Mouse (Mus musculus): Measurements from ENCODE around the gene Ceacam18.
"Not testable (repeated sequence)": the region's sequence is repeated elsewhere in the genome, so short reads cannot be mapped to it uniquely, and the experiment has no call there.

Ceacam18 gene

DNA sequence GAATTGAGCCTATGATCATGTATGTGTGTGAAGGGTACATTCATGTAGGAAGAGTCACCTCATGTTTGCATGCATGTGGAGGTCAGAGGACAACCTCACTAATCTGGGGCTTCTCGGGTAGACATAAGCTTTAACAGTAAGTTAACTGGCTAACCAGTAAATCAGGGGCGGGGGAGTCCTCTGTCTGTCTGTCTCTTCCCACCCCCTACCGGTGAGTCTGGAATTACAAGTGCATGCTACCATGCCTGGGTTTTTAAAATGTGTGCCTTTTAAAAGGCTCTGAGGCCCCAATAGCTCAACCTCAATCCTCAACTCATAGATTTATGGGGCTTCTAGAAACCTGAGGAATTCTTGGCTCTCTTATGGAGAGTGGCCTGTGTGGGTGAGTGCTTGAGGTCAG lies 34.1 kb downstream of the Ceacam18 start:
- no peak for DNase-seq (ENCODE audit: low spot score)

DNA sequence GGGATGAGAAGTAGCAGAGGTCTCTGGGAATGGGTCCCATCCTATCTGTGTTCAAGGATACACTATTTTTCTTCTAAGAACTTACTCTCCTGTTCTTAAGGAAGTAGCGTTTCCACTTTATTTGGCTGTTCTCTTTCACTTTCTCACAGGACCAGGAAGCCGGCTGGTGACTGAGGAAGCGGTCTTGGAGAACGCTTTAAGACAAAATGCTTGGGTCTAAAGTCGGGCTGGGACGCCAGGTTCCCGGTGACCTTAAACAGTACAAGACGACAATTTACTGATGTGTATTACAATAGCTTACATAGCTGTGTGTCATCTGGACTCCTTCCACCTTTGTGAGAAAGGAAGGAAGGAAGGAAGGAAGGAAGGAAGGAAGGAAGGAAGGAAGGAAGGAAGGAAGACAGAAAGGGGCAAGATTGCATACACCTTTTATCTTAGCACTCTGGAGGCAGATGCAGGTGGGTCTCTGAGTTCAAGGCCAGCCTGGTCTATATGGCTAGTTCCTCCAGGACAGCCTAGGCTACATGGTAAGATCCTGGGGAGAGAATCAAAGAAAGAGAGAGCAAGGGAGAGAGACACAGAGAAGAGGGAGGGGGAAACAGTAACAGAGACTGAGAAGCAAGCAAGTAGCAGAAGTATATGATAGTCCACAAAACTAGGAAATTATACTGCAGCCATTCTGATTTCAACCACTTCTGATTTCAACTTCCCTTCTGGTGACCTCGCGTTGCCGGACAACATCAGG lies 36.7 kb downstream of the Ceacam18 start:
- no peak for DNase-seq (ENCODE audit: low spot score)

DNA sequence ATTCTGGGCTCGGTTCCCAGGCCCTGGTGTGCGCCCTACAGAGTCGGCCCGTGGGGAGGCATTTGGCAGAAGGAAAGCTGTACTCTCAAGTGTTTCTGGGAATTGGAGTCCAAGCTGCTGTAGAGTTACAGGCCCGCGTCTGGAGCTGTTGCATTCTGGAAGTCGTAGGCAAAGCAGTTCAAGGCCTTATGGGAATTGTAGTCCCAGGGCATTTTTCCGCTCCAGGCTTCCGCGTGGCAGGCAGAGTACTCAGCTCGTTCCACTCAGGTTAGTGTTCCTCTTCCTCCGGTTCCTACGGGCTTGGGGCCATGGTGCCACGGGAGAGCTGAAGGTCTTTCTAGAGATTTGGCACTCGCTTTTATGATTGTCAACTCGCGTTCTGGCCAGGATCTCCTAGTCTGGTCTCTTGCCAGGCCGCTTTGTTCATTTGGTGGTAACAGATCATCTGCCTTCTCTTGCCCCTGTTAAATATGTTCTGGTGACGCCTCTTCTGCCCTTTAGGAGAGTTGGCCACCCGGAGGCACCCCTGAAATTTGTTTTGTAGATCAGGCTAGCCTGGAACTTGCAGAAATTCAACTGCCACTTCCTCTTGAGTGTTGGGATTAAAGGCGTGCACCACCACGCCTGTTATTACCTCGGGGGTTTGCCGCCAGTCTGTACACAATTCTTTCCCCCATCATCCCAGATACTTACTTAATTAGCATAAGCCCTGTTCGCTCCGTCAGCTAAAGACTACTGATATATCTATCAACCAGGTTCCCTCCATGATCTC lies 37.5 kb downstream of the Ceacam18 start, which contains the start of gene Ctu1:
Gene Ctu1, plus strand, starts transcription at position 208 of the 772 bp plus-strand sequence.
- peak; percentile 91 for DNase-seq (ENCODE audit: low spot score)

DNA sequence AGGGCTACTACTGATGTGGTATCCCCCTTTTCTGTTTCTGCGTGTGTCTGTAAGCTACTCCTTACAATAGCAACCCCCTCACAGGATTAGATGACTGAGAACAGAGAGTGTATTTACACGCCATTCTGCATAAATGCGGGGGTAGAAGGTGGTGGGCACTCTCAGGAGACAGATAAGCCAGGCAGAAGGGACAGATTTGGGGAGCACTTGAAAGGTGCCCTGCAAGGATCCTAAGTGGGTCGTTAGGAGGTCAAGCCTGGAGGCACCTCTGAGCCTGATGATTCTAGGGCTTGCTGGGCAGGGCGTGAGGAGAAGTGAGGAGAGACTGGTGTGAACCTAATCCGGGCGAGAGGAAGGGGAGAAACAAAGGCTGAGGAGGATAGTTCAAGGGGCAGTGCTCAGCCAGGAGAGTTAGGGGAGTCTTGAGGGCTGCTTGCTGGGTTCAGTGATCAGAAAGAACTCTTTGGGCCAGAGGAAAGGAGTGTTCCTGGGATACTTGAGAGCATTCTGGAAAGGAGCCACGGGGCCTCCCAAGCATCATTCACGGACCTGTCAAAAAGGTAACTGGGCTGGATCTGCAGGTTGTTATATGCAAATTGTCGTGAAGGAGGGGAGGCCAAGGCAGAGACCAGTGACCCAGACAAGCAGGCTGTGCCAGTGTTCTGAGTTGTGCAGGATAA lies 38.2 kb downstream of the Ceacam18 start:
- DNase-seq (ENCODE audit: low spot score), result no peak

DNA sequence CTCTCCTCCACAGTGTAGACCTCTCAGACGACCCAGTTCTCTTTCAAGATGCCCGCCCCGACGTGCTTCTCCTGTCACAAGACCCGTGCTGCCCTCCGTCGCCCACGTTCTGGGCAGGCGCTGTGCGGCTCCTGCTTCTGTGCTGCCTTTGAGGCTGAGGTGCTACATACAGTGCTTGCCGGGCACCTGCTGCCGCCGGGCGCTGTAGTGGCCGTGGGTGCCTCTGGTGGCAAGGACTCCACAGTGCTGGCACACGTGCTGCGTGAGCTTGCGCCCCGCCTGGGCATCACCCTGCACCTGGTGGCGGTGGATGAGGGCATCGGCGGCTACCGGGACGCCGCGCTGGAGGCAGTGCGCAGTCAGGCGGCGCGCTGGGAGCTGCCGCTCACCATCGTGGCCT lies 40.6 kb downstream of the Ceacam18 start:
- peak; percentile 9 for DNase-seq (ENCODE audit: low spot score)

DNA sequence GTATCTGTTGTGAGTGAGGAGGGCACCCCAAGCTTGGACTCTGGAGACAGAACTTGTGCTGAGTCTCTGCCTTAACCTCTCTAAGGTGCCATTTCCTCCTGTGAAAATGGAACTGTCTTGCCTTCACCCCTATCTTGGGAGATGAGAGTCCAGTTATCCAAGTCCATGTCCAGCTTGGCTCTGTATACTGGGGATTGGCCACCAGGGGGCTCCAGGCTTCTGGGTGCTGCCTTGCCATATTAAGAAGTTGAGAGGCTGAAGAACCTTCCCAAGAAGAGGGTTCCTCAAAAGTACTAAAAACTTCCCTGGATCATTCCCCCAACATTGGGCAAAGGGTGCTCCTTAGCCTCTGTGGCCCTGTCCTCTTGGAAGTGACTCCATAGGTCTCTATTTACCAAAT lies 44.0 kb downstream of the Ceacam18 start:
- DNase-seq (ENCODE audit: low spot score), result no peak

DNA sequence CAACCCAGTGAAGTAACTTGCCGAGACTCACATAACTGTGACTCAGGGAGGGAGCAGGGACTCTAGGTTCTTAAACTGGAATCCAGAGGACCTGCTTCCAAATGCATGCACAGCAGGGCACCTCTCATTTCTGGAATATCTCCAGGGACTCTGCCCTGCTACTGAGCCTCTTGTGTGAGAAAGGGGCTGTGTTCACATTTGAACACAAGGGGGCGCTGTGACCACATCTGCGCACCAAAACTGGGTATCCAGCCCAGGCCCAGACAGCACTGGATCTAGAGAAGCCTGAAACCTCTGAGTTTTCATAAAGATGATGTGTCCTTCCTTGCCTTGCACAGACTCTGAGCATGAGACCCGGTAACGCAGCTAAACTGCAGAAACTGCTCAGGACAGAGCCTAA lies 46.5 kb downstream of the Ceacam18 start:
- DNase-seq (ENCODE audit: low spot score), result peak; percentile 38

DNA sequence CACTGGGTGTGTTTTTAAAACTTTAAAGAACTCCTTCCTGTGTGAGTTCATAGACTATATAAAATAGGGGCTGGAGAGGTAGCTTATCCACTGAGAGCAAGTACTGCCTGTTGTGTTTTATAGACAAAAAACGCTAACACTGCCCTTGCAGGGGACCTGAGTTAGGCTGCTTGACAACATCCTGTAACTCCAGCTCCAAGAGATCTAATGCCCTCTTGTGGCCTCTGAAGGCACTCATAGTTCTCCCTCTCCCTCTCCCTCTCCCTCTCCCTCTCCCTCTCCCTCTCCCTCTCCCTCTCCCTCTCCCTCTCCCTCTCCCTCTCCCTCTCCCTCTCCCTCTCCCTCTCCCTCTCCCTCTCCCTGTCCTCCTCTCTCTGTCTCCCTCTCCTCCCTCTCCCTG lies 48.0 kb downstream of the Ceacam18 start:
- not testable (repeated sequence) for DNase-seq (ENCODE audit: low spot score)

DNA sequence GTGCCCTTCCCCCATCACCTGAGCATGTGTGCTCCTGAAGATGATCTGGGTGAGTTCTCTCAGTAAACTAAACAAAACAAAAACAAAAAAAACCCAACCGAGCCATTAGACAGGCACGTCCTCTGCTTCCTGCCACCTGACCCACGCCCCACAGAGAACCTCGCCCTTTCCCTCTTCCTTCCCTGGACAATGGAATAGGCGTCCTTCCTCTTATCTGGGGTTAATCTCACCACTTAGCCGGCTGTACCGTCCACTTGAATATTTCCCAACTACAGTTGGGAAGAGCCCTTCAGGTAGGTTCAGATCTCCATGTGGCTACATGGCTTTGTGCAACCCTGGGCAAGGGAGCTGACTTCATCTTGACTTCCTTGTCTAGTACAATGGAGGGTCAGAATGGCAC lies 50.6 kb downstream of the Ceacam18 start:
- DNase-seq (ENCODE audit: low spot score), result no peak

DNA sequence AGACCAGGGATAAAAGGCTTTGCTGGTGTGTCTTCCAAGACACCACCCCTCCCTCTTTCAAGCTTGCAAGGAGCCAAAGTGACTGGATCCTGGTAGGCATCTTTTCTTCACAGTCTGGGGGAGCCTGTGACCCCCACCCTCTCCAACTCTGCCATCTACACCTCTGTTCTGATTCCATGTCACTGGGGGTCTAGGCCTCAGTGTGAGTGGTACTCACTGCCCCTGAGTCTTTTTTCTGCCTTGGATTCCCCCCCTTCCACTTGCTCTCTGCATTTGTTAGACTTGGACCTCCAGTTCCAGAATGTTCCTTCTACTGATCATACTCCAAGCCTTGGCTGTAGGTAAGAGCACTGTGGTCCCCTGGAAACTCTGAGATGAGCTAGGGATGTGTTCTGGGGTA lies 55.6 kb downstream of the Ceacam18 start, which contains the start of gene Klk14:
Gene Klk14, plus strand, starts transcription at position 301 of the 400 bp plus-strand sequence.
- no peak for DNase-seq (ENCODE audit: low spot score)

Data from testis, postnatal 14 days (tissue).